Mouse (Mus musculus): Measurements from ENCODE around the gene Hoxc10. TPM values are rescaled to one million over a fixed set of nuclear protein-coding genes. Genes with fewer than 3 reads are reported as not detected.

Hoxc10 gene
- polyA plus RNA-seq, 1 experiment from 2014 or later, result not detected

GRCm38 (mm10) chr15:102972254-102972653, 5.7 kb downstream of the Hoxc10 start:
- Histone ChIP-seq H3K9me3 (ENCODE audit: control insufficient read depth, low read length) (no peaks in the 10 kb centered on the region), H3K4me3 (ENCODE audit: low read depth, low read length) (no peak overlapping the region), H3K27me3 (ENCODE audit: control insufficient read depth, insufficient read depth, low read length) (peaks cover 97% of the 10 kb centered on the region), H3K27ac (ENCODE audit: low read depth, low read length) (no peak overlapping the region), H3K36me3 (ENCODE audit: control insufficient read depth, insufficient read depth, low read length) (no peaks in the 10 kb centered on the region), H3K9ac (ENCODE audit: low read length) (no peak overlapping the region), H3K4me2 (no peak overlapping the region), H3K4me1 (ENCODE audit: control insufficient read depth, insufficient read depth, low read length) (no peaks in the 10 kb centered on the region)
- ATAC-seq (ENCODE audit: low FRiP score), result no peak
- DNase-seq (ENCODE audit: low spot score, missing footprints), result peak; percentile 94
- 1% methylated on average over 21 of the region's 21 CpGs for WGBS

GRCm38 (mm10) chr15:102972753-102973152, 6.2 kb downstream of the Hoxc10 start:
- no peak overlapping the region for H3K9ac ChIP-seq (ENCODE audit: low read length)
- no peak overlapping the region for H3K4me2 ChIP-seq
- ATAC-seq (ENCODE audit: low FRiP score) (no peak), DNase-seq (ENCODE audit: low spot score, missing footprints) (peak; percentile 92)
- WGBS, result 0% methylated on average over 6 of the region's 6 CpGs
- H3K4me1 ChIP-seq (ENCODE audit: control insufficient read depth, insufficient read depth, low read length), result no peaks in the 10 kb centered on the region
- H3K4me3 ChIP-seq (ENCODE audit: low read depth, low read length), result no peak overlapping the region
- H3K27ac ChIP-seq (ENCODE audit: low read depth, low read length), result no peak overlapping the region
- no peaks in the 10 kb centered on the region for H3K9me3 ChIP-seq (ENCODE audit: control insufficient read depth, low read length)
- H3K27me3 ChIP-seq (ENCODE audit: control insufficient read depth, insufficient read depth, low read length), result peaks cover 97% of the 10 kb centered on the region
- H3K36me3 ChIP-seq (ENCODE audit: control insufficient read depth, insufficient read depth, low read length), result no peaks in the 10 kb centered on the region

- no peak overlapping the region for H3K9ac ChIP-seq (ENCODE audit: low read length)
- no peak overlapping the region for H3K4me2 ChIP-seq
- DNase-seq (ENCODE audit: low spot score, missing footprints) (no peak), ATAC-seq (ENCODE audit: low FRiP score) (no peak)
- WGBS, result 3% methylated on average over 7 of the region's 7 CpGs
- H3K27me3 ChIP-seq (ENCODE audit: control insufficient read depth, insufficient read depth, low read length), result peaks cover 98% of the 10 kb centered on the region
- H3K36me3 ChIP-seq (ENCODE audit: control insufficient read depth, insufficient read depth, low read length), result no peaks in the 10 kb centered on the region
- no peaks in the 10 kb centered on the region for H3K9me3 ChIP-seq (ENCODE audit: control insufficient read depth, low read length)
- no peak overlapping the region for H3K4me3 ChIP-seq (ENCODE audit: low read depth, low read length)
- no peak overlapping the region for H3K27ac ChIP-seq (ENCODE audit: low read depth, low read length)
- no peaks in the 10 kb centered on the region for H3K4me1 ChIP-seq (ENCODE audit: control insufficient read depth, insufficient read depth, low read length)
These were observed 8.4 kb downstream of the Hoxc10 start for GRCm38 (mm10) chr15:102975034-102975433.

GRCm38 (mm10) chr15:102975688-102976111, 9.1 kb downstream of the Hoxc10 start:
- no peak for ATAC-seq (ENCODE audit: low FRiP score)
- peak; percentile 95 for DNase-seq (ENCODE audit: low spot score, missing footprints)
- H3K4me1 ChIP-seq (ENCODE audit: control insufficient read depth, insufficient read depth, low read length), result no peaks in the 10 kb centered on the region
- no peak overlapping the region for H3K27ac ChIP-seq (ENCODE audit: low read depth, low read length)
- H3K27me3 ChIP-seq (ENCODE audit: control insufficient read depth, insufficient read depth, low read length), result peaks cover 98% of the 10 kb centered on the region
- no peaks in the 10 kb centered on the region for H3K9me3 ChIP-seq (ENCODE audit: control insufficient read depth, low read length)
- no peak overlapping the region for H3K4me2 ChIP-seq
- no peak overlapping the region for H3K4me3 ChIP-seq (ENCODE audit: low read depth, low read length)
- H3K36me3 ChIP-seq (ENCODE audit: control insufficient read depth, insufficient read depth, low read length), result no peaks in the 10 kb centered on the region
- 1% methylated on average over 21 of the region's 21 CpGs for WGBS
- H3K9ac ChIP-seq (ENCODE audit: low read length), result no peak overlapping the region

GRCm38 (mm10) chr15:102976171-102976570, 9.6 kb downstream of the Hoxc10 start, which contains the start of gene Hoxc9:
Gene Hoxc9 (plus strand): TSS chr15:102976439.
- Histone ChIP-seq H3K4me1 (ENCODE audit: control insufficient read depth, insufficient read depth, low read length) (no peaks in the 10 kb centered on the region; the same call in 1 of the 2 replicates), H3K36me3 (ENCODE audit: control insufficient read depth, insufficient read depth, low read length) (no peaks in the 10 kb centered on the region), H3K27me3 (ENCODE audit: control insufficient read depth, insufficient read depth, low read length) (peaks cover 98% of the 10 kb centered on the region), H3K9me3 (ENCODE audit: control insufficient read depth, low read length) (no peaks in the 10 kb centered on the region), H3K9ac (ENCODE audit: low read length) (no peak within 1 kb of the TSS), H3K4me3 (ENCODE audit: low read depth, low read length) (no peak within 1 kb of the TSS), H3K4me2 (no peak within 1 kb of the TSS), H3K27ac (ENCODE audit: low read depth, low read length) (no peak within 1 kb of the TSS)
- under 1% methylated on average over 16 of the region's 20 CpGs for WGBS
- DNase-seq (ENCODE audit: low spot score, missing footprints), result no peak
- no peak for ATAC-seq (ENCODE audit: low FRiP score)

- H3K4me1 ChIP-seq (ENCODE audit: control insufficient read depth, insufficient read depth, low read length), result peaks cover 5% of the 10 kb centered on the region; the same call in 1 of the 2 replicates
- no peak overlapping the region for H3K4me2 ChIP-seq
- DNase-seq (ENCODE audit: low spot score, missing footprints) (peak; percentile 96), ATAC-seq (ENCODE audit: low FRiP score) (no peak)
- under 1% methylated on average over 37 of the region's 37 CpGs for WGBS
- H3K27me3 ChIP-seq (ENCODE audit: control insufficient read depth, insufficient read depth, low read length), result peaks cover 98% of the 10 kb centered on the region
- H3K27ac ChIP-seq (ENCODE audit: low read depth, low read length), result no peak overlapping the region
- no peak overlapping the region for H3K4me3 ChIP-seq (ENCODE audit: low read depth, low read length)
- H3K36me3 ChIP-seq (ENCODE audit: control insufficient read depth, insufficient read depth, low read length), result no peaks in the 10 kb centered on the region
- H3K9me3 ChIP-seq (ENCODE audit: control insufficient read depth, low read length), result no peaks in the 10 kb centered on the region
- no peak overlapping the region for H3K9ac ChIP-seq (ENCODE audit: low read length)
These were observed 10.2 kb downstream of the Hoxc10 start for GRCm38 (mm10) chr15:102976631-102977422.

GRCm38 (mm10) chr15:102977423-102977974, 10.9 kb downstream of the Hoxc10 start:
- H3K9ac ChIP-seq (ENCODE audit: low read length), result no peak overlapping the region
- under 1% methylated on average over 15 of the region's 16 CpGs for WGBS
- no peaks in the 10 kb centered on the region for H3K9me3 ChIP-seq (ENCODE audit: control insufficient read depth, low read length)
- no peak overlapping the region for H3K27ac ChIP-seq (ENCODE audit: low read depth, low read length)
- no peak overlapping the region for H3K4me3 ChIP-seq (ENCODE audit: low read depth, low read length)
- peaks cover 98% of the 10 kb centered on the region for H3K27me3 ChIP-seq (ENCODE audit: control insufficient read depth, insufficient read depth, low read length)
- H3K36me3 ChIP-seq (ENCODE audit: control insufficient read depth, insufficient read depth, low read length), result no peaks in the 10 kb centered on the region
- no peak overlapping the region for H3K4me2 ChIP-seq
- DNase-seq (ENCODE audit: low spot score, missing footprints) (peak; percentile 95), ATAC-seq (ENCODE audit: low FRiP score) (no peak)
- H3K4me1 ChIP-seq (ENCODE audit: control insufficient read depth, insufficient read depth, low read length), result peaks cover 5% of the 10 kb centered on the region; the same call in 1 of the 2 replicates

- H3K36me3 ChIP-seq (ENCODE audit: control insufficient read depth, insufficient read depth, low read length), result no peaks in the 10 kb centered on the region
- no peaks in the 10 kb centered on the region for H3K9me3 ChIP-seq (ENCODE audit: control insufficient read depth, low read length)
- H3K27me3 ChIP-seq (ENCODE audit: control insufficient read depth, insufficient read depth, low read length), result peaks cover 98% of the 10 kb centered on the region
- H3K27ac ChIP-seq (ENCODE audit: low read depth, low read length), result no peak overlapping the region
- no peak for ATAC-seq (ENCODE audit: low FRiP score)
- WGBS, result 3% methylated on average over 13 of the region's 13 CpGs
- H3K4me2 ChIP-seq, result no peak overlapping the region
- no peak overlapping the region for H3K9ac ChIP-seq (ENCODE audit: low read length)
- no peak overlapping the region for H3K4me3 ChIP-seq (ENCODE audit: low read depth, low read length)
- peaks cover 5% of the 10 kb centered on the region; the same call in 1 of the 2 replicates for H3K4me1 ChIP-seq (ENCODE audit: control insufficient read depth, insufficient read depth, low read length)
- DNase-seq (ENCODE audit: low spot score, missing footprints), result no peak
These were observed 12.3 kb downstream of the Hoxc10 start for GRCm38 (mm10) chr15:102978615-102979515.

Data from midbrain, embryonic 11.5 days (tissue).